Mouse (Mus musculus): ENCODE measurements around the gene Cldn1. TPM values are rescaled to one million over a fixed set of nuclear protein-coding genes. Genes with fewer than 3 reads are reported as not detected.

Cldn1 gene
- not detected for polyA plus RNA-seq (2017; shearing (Covaris generic))

GRCm38 (mm10) chr16:26371325-26372053 lies at the start of gene Cldn1:
Cldn1 (minus strand) TSS chr16:26371841.

Other genes with a start within 250 kb of the Cldn1 start
- not detected for gene Cldn16, start 91.3 kb upstream of the Cldn1 start, polyA plus RNA-seq (2017; shearing (Covaris generic))
- not detected for gene Tmem207, start 154.9 kb upstream of the Cldn1 start, polyA plus RNA-seq (2017; shearing (Covaris generic))
- gene Il1rap, start 209.9 kb upstream of the Cldn1 start, polyA plus RNA-seq (2017; shearing (Covaris generic)) = 12.9 TPM